Mouse (Mus musculus) forebrain, postnatal 0 days (tissue): ENCODE data around the gene Gnao1. TPM values are rescaled to one million over a fixed set of nuclear protein-coding genes. Genes with fewer than 3 reads are reported as not detected.

Experiments
- ATAC-seq: fragments of 200-750 bp; cut with Nextera tagmentation; 2 replicates; pipeline ENCODE4 v1.8.0; 2017; ENCODE audit warnings: mild to moderate bottlenecking, moderate library complexity
- DNase-seq: peaks from one replicate; pipeline ENCODE4 v3.0.0-alpha.2; 2015
- H3K27ac ChIP-seq: fragments of 300-500 bp; sonication (generic); 2 replicates; pipeline ENCODE4 v1.5.1; 2014; ENCODE audit warnings: low read depth, mild to moderate bottlenecking, antibody characterized with exemption, low read length, moderate library complexity, mixed read lengths
- H3K27me3 ChIP-seq: fragments of 300-500 bp; sonication (generic); 2 replicates; pipeline ENCODE4 v1.6.1; 2014; ENCODE audit warnings: mild to moderate bottlenecking, low read length, mixed read lengths; ENCODE audit not compliant: insufficient read depth
- H3K36me3 ChIP-seq: fragments of 300-500 bp; sonication (generic); 2 replicates; pipeline ENCODE4 v1.6.1; 2014; ENCODE audit warnings: mild to moderate bottlenecking, moderate library complexity; ENCODE audit not compliant: insufficient read depth
- H3K4me1 ChIP-seq: fragments of 300-500 bp; sonication (generic); 2 replicates; pipeline ENCODE4 v1.6.1; 2014; ENCODE audit warnings: antibody characterized with exemption; ENCODE audit not compliant: insufficient read depth
- H3K4me2 ChIP-seq: fragments of 300-500 bp; sonication (generic); 2 replicates; pipeline ENCODE4 v1.6.1; 2014; ENCODE audit warnings: low read depth, mild to moderate bottlenecking, moderate library complexity
- H3K4me3 ChIP-seq: fragments of 300-500 bp; sonication (generic); 2 replicates; pipeline ENCODE4 v1.5.1; 2014; ENCODE audit warnings: low read depth, low read length, mixed read lengths
- H3K9ac ChIP-seq: fragments of 300-500 bp; sonication (generic); 2 replicates; pipeline ENCODE4 v1.6.1; 2014; ENCODE audit warnings: mild to moderate bottlenecking
- H3K9me3 ChIP-seq: fragments of 300-500 bp; sonication (generic); 2 replicates; pipeline ENCODE4 v1.6.1; 2016; ENCODE audit warnings: low read length
- CTCF ChIP-seq: sonication (generic); IDR thresholded peaks from 2 replicates; pipeline ENCODE4 v1.5.1; 2016; ENCODE audit warnings: antibody characterized with exemption, control low read depth, low read depth
- WGBS: fragments of 180-500 bp; shearing (Covaris S2); extraction: QIAGEN DNeasy Blood & Tissue Kit; methylation state at CpG from one replicate; pipeline ENCODE4 v1.1.7; 2014; 5-methylcytosine and 5-hydroxymethylcytosine counted together
- microRNA-seq, 2 experiments: library from miRNA; unstranded; fragments of <30 nt; microRNA quantifications; one replicate each; pipeline ENCODE4; 2016
- polyA plus RNA-seq: library from polyadenylated mRNA; unstranded; fragments of >200 nt; fragmentation: Nextera tagmentation; extraction: Ambion mirVana; gene quantifications from 2 replicates; pipeline ENCODE4 v1.2.1, GENCODE M21; 2015
- total RNA-seq: library from RNA; depleted of rRNA; stranded (reverse); fragments of >200 nt; gene quantifications from 2 replicates; pipeline ENCODE4 v1.2.3, GENCODE M21; 2014; rRNA removed

The Gnao1 gene
- total and polyA plus RNA-seq, 2 experiments from 2014 or later = 301 to 314 TPM

GRCm38 (mm10) chr8:94012013-94012951 is 202.5 kb downstream of the Gnao1 start, which contains the start of gene Amfr:
Gene Amfr (minus strand): TSS chr8:94012842.
- H3K36me3 ChIP-seq = no peaks in the 10 kb centered on the region
- H3K4me3 ChIP-seq = peak within 1 kb of the TSS; percentile 93
- no peaks in the 10 kb centered on the region for H3K27me3 ChIP-seq
- peak within 1 kb of the TSS; percentile 95 for H3K27ac ChIP-seq
- WGBS = under 1% methylated on average over 72 of the region's 130 CpGs
- peaks cover 13% of the 10 kb centered on the region; the same call in 1 of the 2 replicates for H3K4me1 ChIP-seq
- ATAC-seq = peak; percentile 97
- H3K4me2 ChIP-seq = peak within 1 kb of the TSS; percentile 81
- H3K9ac ChIP-seq = peak within 1 kb of the TSS; percentile 96
- no peaks in the 10 kb centered on the region for H3K9me3 ChIP-seq
- peak; percentile 10; the same call in 1 of the 2 replicates for TF ChIP-seq CTCF
- DNase-seq = peak; percentile 84

- Histone ChIP-seq H3K36me3 (no peaks in the 10 kb centered on the region), H3K27me3 (no peaks in the 10 kb centered on the region), H3K9ac (peak overlapping the region; percentile 96), H3K27ac (peak overlapping the region; percentile 95), H3K4me3 (peak overlapping the region; percentile 93), H3K4me2 (peak overlapping the region; percentile 81), H3K4me1 (peaks cover 13% of the 10 kb centered on the region; the same call in 1 of the 2 replicates), H3K9me3 (no peaks in the 10 kb centered on the region)
- TF ChIP-seq CTCF = no peak
- 35% methylated on average over 7 of the region's 7 CpGs for WGBS
- DNase-seq = no peak
- no peak for ATAC-seq
These were observed 203.4 kb downstream of the Gnao1 start for GRCm38 (mm10) chr8:94013026-94013612.

Small RNA genes within 50 kb of the gene (microRNA-seq; reads per million reads assigned to microRNA genes)
- gene Gm24159 = 0 reads per million in 2 experiments

Other genes with a start within 250 kb of the Gnao1 start
- 163 and 217 TPM in 2 replicates for gene Amfr, start 202.9 kb downstream of the Gnao1 start, total RNA-seq
- gene Amfr, start 202.9 kb downstream of the Gnao1 start, polyA plus RNA-seq = 82.8 and 90.2 TPM in 2 replicates
- gene Nudt21, start 227.1 kb downstream of the Gnao1 start, total RNA-seq = 107 and 110 TPM in 2 replicates
- gene Nudt21, start 227.1 kb downstream of the Gnao1 start, polyA plus RNA-seq = 104 and 131 TPM in 2 replicates
- 15.4 and 17.9 TPM in 2 replicates for gene Ogfod1, start 227.2 kb downstream of the Gnao1 start, total RNA-seq
- gene Ogfod1, start 227.2 kb downstream of the Gnao1 start, polyA plus RNA-seq = 5.3 and 8.2 TPM in 2 replicates